In the genomic region with DNA sequence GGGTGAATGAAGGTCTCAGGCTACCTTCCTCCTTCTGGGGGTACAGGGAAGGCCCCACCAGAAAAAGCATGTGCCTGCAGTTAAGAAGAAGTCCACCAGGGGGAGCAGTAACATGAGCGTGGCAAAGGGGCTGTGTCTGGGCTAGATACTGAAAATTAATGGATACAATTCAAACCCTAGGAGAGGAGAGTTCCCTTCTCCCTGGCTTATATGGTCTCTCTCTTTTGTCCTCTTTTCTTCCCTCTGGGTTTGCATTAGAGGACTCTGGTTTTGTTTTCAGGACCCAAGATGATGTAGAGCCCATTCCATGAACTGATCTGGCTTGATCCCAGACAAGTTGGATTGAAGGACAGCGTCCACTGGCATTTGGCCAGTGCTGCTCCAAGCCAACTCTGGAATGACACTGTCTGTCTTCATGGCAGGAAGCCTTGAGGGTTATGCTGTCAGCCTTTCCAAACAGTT, we compare ENCODE assay signal across 9 mouse cellular contexts.
A peak's percentile ranks its signal among the peaks of the same experiment; 100 is the strongest.
DNase-seq lines count a peak whose midpoint lies in the region; ATAC-seq and TF ChIP-seq lines count a peak whose summit lies in the region.
"Had no signal": no experiment of that assay in that cellular context is flagged by ENCODE, and none has a peak within 500 bp of the region (broad histone marks: within the 10 kb centered on the region; RNA-seq: fewer than 3 reads in every experiment).

No protein-coding gene starts in this region.

- no peak overlapping the region for H3K4me2 ChIP-seq in intestine, postnatal 0 days (replicated peaks; ENCODE audit: low read depth)
- no peak overlapping the region for H3K4me2 ChIP-seq in intestine, embryonic 16.5 days (ENCODE audit: low read depth, low read length)
- no peak overlapping the region for H3K4me2 ChIP-seq in forebrain, postnatal 0 days (ENCODE audit: low read depth)
- H3K4me2 ChIP-seq in neural tube, embryonic 14.5 days (ENCODE audit: low read depth, low read length), result no peak overlapping the region

- DNase-seq in forebrain, postnatal 0 days, result peak; percentile 67
- DNase-seq in induced T-regulatory cell, adult 2 months (ENCODE audit: low read depth), result peak; percentile 72
- peak; percentile 74 for DNase-seq in limb, embryonic 10.5 days (ENCODE audit: low spot score)
- peak; percentile 68 for DNase-seq in thymus, adult 2 months

- ATAC-seq in intestine, postnatal 0 days, result no peak
- ATAC-seq in intestine, embryonic 16.5 days, result no peak
- peak; percentile 72 for ATAC-seq in cerebellum, adult (ENCODE audit: insufficient number of reproducible peaks, low FRiP score, low TSS enrichment)
- peak; percentile 34; the same call in 1 of the 2 replicates for ATAC-seq in forebrain, postnatal 0 days
- peak; percentile 66; the same call in 1 of the 2 replicates for ATAC-seq in neural tube, embryonic 14.5 days (ENCODE audit: low read depth)

- H3K27me3 ChIP-seq in intestine, postnatal 0 days (replicated peaks; ENCODE audit: control insufficient read depth, insufficient read depth, low read length), result no peaks in the 10 kb centered on the region
- H3K27me3 ChIP-seq in intestine, embryonic 16.5 days (replicated peaks; ENCODE audit: control insufficient read depth, insufficient read depth, low read length), result no peaks in the 10 kb centered on the region
- H3K27me3 ChIP-seq in forebrain, postnatal 0 days (ENCODE audit: insufficient read depth, low read length), result no peaks in the 10 kb centered on the region
- H3K27me3 ChIP-seq in limb, embryonic 10.5 days (ENCODE audit: low read depth, poor library complexity, severe bottlenecking), result no peaks in the 10 kb centered on the region
- H3K27me3 ChIP-seq in neural tube, embryonic 14.5 days (ENCODE audit: control insufficient read depth, insufficient read depth, low read length), result no peaks in the 10 kb centered on the region
- H3K27me3 ChIP-seq in thymus, adult 2 months (ENCODE audit: control insufficient read depth, insufficient read depth, low read length), result no peaks in the 10 kb centered on the region

- no peaks in the 10 kb centered on the region for H3K36me3 ChIP-seq in intestine, postnatal 0 days (ENCODE audit: control insufficient read depth, insufficient read depth)
- no peaks in the 10 kb centered on the region for H3K36me3 ChIP-seq in intestine, embryonic 16.5 days (ENCODE audit: control insufficient read depth, insufficient read depth, low read length)
- no peaks in the 10 kb centered on the region for H3K36me3 ChIP-seq in forebrain, postnatal 0 days (ENCODE audit: insufficient read depth)
- H3K36me3 ChIP-seq in limb, embryonic 10.5 days, result no peaks in the 10 kb centered on the region
- no peaks in the 10 kb centered on the region for H3K36me3 ChIP-seq in neural tube, embryonic 14.5 days (ENCODE audit: control insufficient read depth, insufficient read depth, low read length)
- H3K36me3 ChIP-seq in thymus, adult 2 months (ENCODE audit: control insufficient read depth, insufficient read depth, low read length), result no peaks in the 10 kb centered on the region

- no peaks in the 10 kb centered on the region for H3K9me3 ChIP-seq in intestine, postnatal 0 days (ENCODE audit: control insufficient read depth)
- H3K9me3 ChIP-seq in intestine, embryonic 16.5 days (ENCODE audit: control insufficient read depth, low read length), result no peaks in the 10 kb centered on the region
- no peaks in the 10 kb centered on the region for H3K9me3 ChIP-seq in forebrain, postnatal 0 days (ENCODE audit: low read length)
- no peaks in the 10 kb centered on the region for H3K9me3 ChIP-seq in limb, embryonic 10.5 days (replicated peaks)
- no peaks in the 10 kb centered on the region for H3K9me3 ChIP-seq in neural tube, embryonic 14.5 days (ENCODE audit: control insufficient read depth, low read length)

- H3K4me1 ChIP-seq in intestine, postnatal 0 days (replicated peaks; ENCODE audit: control insufficient read depth, insufficient read depth, low read length), result no peaks in the 10 kb centered on the region
- H3K4me1 ChIP-seq in intestine, embryonic 16.5 days (ENCODE audit: control insufficient read depth, insufficient read depth, low read length), result no peaks in the 10 kb centered on the region
- no peaks in the 10 kb centered on the region for H3K4me1 ChIP-seq in forebrain, postnatal 0 days (ENCODE audit: insufficient read depth)
- H3K4me1 ChIP-seq in limb, embryonic 10.5 days, result no peaks in the 10 kb centered on the region
- no peaks in the 10 kb centered on the region for H3K4me1 ChIP-seq in neural tube, embryonic 14.5 days (ENCODE audit: control insufficient read depth, insufficient read depth, low read length)
- no peaks in the 10 kb centered on the region for H3K4me1 ChIP-seq in thymus, adult 2 months (replicated peaks; ENCODE audit: control insufficient read depth, insufficient read depth, low read length)

- no peak overlapping the region for H3K9ac ChIP-seq in intestine, postnatal 0 days (ENCODE audit: low read depth, low read length)
- no peak overlapping the region for H3K9ac ChIP-seq in intestine, embryonic 16.5 days (ENCODE audit: low read depth, low read length)
- H3K9ac ChIP-seq in forebrain, postnatal 0 days, result no peak overlapping the region
- no peak overlapping the region for H3K9ac ChIP-seq in neural tube, embryonic 14.5 days (replicated peaks; ENCODE audit: low read depth, low read length)

- no peak for TF ChIP-seq POLR2A in thymus, adult 2 months (IDR thresholded peaks at IDR 0.05; ENCODE audit: control insufficient read depth, extremely low read depth, insufficient read depth, low read length, poor library complexity)

- no peak overlapping the region for H3K4me3 ChIP-seq in intestine, postnatal 0 days (ENCODE audit: low read depth, low read length)
- H3K4me3 ChIP-seq in intestine, embryonic 16.5 days (ENCODE audit: low read length), result no peak overlapping the region
- H3K4me3 ChIP-seq in forebrain, postnatal 0 days (ENCODE audit: low read depth, low read length), result no peak overlapping the region
- no peak overlapping the region for H3K4me3 ChIP-seq in limb, embryonic 10.5 days
- H3K4me3 ChIP-seq in neural tube, embryonic 14.5 days (ENCODE audit: low read depth, low read length), result no peak overlapping the region
- H3K4me3 ChIP-seq in thymus, adult 2 months (ENCODE audit: control insufficient read depth, insufficient read depth, low read length), result no peak overlapping the region
- H3K4me3 ChIP-seq: myocyte had no signal

- peak; percentile 84 for TF ChIP-seq CTCF in intestine, postnatal 0 days (IDR thresholded peaks at IDR 0.05; ENCODE audit: low read depth)
- TF ChIP-seq CTCF in forebrain, postnatal 0 days (IDR thresholded peaks at IDR 0.05; ENCODE audit: low read depth), result peak; percentile 82
- no peak for TF ChIP-seq CTCF in thymus, adult 2 months (IDR thresholded peaks at IDR 0.05; ENCODE audit: borderline replicate concordance, control insufficient read depth, extremely low read depth, insufficient read depth, low read length, poor library complexity)

- WGBS in intestine, postnatal 0 days, result 35% methylated on average over 2 of the region's 2 CpGs
- WGBS in intestine, embryonic 16.5 days, result 45% methylated on average over 2 of the region's 2 CpGs
- 31% methylated on average over 2 of the region's 2 CpGs for WGBS in forebrain, postnatal 0 days
- 48% methylated on average over 2 of the region's 2 CpGs for WGBS in limb, embryonic 10.5 days
- 44% methylated on average over 2 of the region's 2 CpGs for WGBS in neural tube, embryonic 14.5 days
- WGBS in thymus, adult 2 months, result 50% methylated on average over 2 of the region's 2 CpGs

- no peak overlapping the region for H3K27ac ChIP-seq in intestine, postnatal 0 days (ENCODE audit: low read depth, low read length)
- H3K27ac ChIP-seq in intestine, embryonic 16.5 days (ENCODE audit: low read length), result no peak overlapping the region
- no peak overlapping the region for H3K27ac ChIP-seq in forebrain, postnatal 0 days (ENCODE audit: low read depth, low read length)
- H3K27ac ChIP-seq in limb, embryonic 10.5 days, result no peak overlapping the region
- no peak overlapping the region for H3K27ac ChIP-seq in neural tube, embryonic 14.5 days (ENCODE audit: low read depth, low read length)
- no peak overlapping the region for H3K27ac ChIP-seq in thymus, adult 2 months (ENCODE audit: control insufficient read depth, insufficient read depth, low read length)

Comparison
In these comparisons a context has a peak if more than half of its experiments do, and no peak if none do; other contexts are left out.
1. ATAC-seq: peak in cerebellum, adult (single experiment), forebrain, postnatal 0 days (single experiment) and neural tube, embryonic 14.5 days (single experiment); none in intestine, postnatal 0 days (single experiment) and intestine, embryonic 16.5 days (single experiment).
2. Peak in every context shown above with its lines, with median percentiles within 50 percentile points of each other: DNase-seq.